Mouse (Mus musculus) heart, embryonic 10.5 days (tissue): Measurements from ENCODE around the gene Reck. TPM values are rescaled to one million over a fixed set of nuclear protein-coding genes. Genes with fewer than 3 reads are reported as not detected.

Experiments
- DNase-seq: peaks from one replicate; pipeline ENCODE4 v3.0.0-alpha.2; 2017; ENCODE audit warnings: low spot score
- H3K27ac ChIP-seq: fragments of 300-500 bp; sonication (generic); 2 replicates; pipeline ENCODE4 v1.5.1; 2016; ENCODE audit warnings: mild to moderate bottlenecking
- H3K27me3 ChIP-seq: fragments of 300-500 bp; sonication (generic); 2 replicates; pipeline ENCODE4 v1.6.1; 2016; ENCODE audit warnings: mild to moderate bottlenecking; ENCODE audit not compliant: poor library complexity, insufficient read depth, severe bottlenecking
- H3K36me3 ChIP-seq: fragments of 300-500 bp; sonication (generic); 2 replicates; pipeline ENCODE4 v1.6.1; 2016; ENCODE audit warnings: mild to moderate bottlenecking, moderate library complexity
- H3K4me1 ChIP-seq: fragments of 300-500 bp; sonication (generic); 2 replicates; pipeline ENCODE4 v1.6.1; 2016; ENCODE audit warnings: mild to moderate bottlenecking
- H3K4me3 ChIP-seq: fragments of 300-500 bp; sonication (generic); 2 replicates; pipeline ENCODE4 v1.5.1; 2016; ENCODE audit warnings: mild to moderate bottlenecking, moderate library complexity
- H3K9me3 ChIP-seq: fragments of 300-500 bp; sonication (generic); 2 replicates; pipeline ENCODE4 v1.6.1; 2016; ENCODE audit warnings: mild to moderate bottlenecking, moderate library complexity
- WGBS: fragments of 180-500 bp; shearing (Covaris S2); methylation state at CpG from one replicate; pipeline ENCODE4 v1.1.7; 2016; 5-methylcytosine and 5-hydroxymethylcytosine counted together
- polyA plus RNA-seq: library from polyadenylated mRNA; unstranded; fragments of >200 nt; fragmentation: Nextera tagmentation; extraction: Ambion mirVana; gene quantifications from 2 replicates; pipeline ENCODE4 v1.2.1, GENCODE M21; 2016

Reck gene
- polyA plus RNA-seq, 1 experiment from 2014 or later, result 17.4 TPM

GRCm38 (mm10) chr4:43925779-43926178, 50.4 kb downstream of the Reck start:
- H3K27ac ChIP-seq, result no peak overlapping the region
- WGBS, result 13% methylated on average over 3 of the region's 3 CpGs
- H3K27me3 ChIP-seq, result no peaks in the 10 kb centered on the region
- no peaks in the 10 kb centered on the region for H3K9me3 ChIP-seq
- no peak overlapping the region for H3K4me3 ChIP-seq
- peak; percentile 90 for DNase-seq
- no peaks in the 10 kb centered on the region for H3K4me1 ChIP-seq
- peaks cover 74% of the 10 kb centered on the region for H3K36me3 ChIP-seq

- Histone ChIP-seq H3K27me3 (no peaks in the 10 kb centered on the region), H3K4me3 (no peak overlapping the region), H3K27ac (no peak overlapping the region), H3K36me3 (peaks cover 88% of the 10 kb centered on the region), H3K9me3 (no peaks in the 10 kb centered on the region), H3K4me1 (0 out of 2 replicates have a peak, but pooled peaks cover 8% of the 10 kb centered on the region)
- WGBS, result 91% methylated on average over 3 of the region's 3 CpGs
- DNase-seq, result no peak
Observed at GRCm38 (mm10) chr4:43927826-43928225, 52.5 kb downstream of the Reck start.

GRCm38 (mm10) chr4:43931877-43932276, 56.5 kb downstream of the Reck start:
- H3K36me3 ChIP-seq, result peaks cover 84% of the 10 kb centered on the region
- H3K4me3 ChIP-seq, result no peak overlapping the region
- H3K9me3 ChIP-seq, result no peaks in the 10 kb centered on the region
- H3K4me1 ChIP-seq, result 0 out of 2 replicates have a peak, but pooled peaks cover 8% of the 10 kb centered on the region
- H3K27me3 ChIP-seq, result no peaks in the 10 kb centered on the region
- H3K27ac ChIP-seq, result no peak overlapping the region
- no peak for DNase-seq
- 66% methylated on average over 4 of the region's 4 CpGs for WGBS

- H3K36me3 ChIP-seq, result peaks cover 74% of the 10 kb centered on the region
Observed at GRCm38 (mm10) chr4:43936186-43936585, 60.9 kb downstream of the Reck start.

GRCm38 (mm10) chr4:43936749-43937674, 61.7 kb downstream of the Reck start:
- peaks cover 74% of the 10 kb centered on the region for H3K36me3 ChIP-seq
- WGBS, result 73% methylated on average over 14 of the region's 14 CpGs

More at GRCm38 (mm10) chr4:43936186-43936585, 60.9 kb downstream of the Reck start:
- DNase-seq, result no peak
- Histone ChIP-seq H3K9me3 (no peaks in the 10 kb centered on the region), H3K27me3 (no peaks in the 10 kb centered on the region), H3K4me1 (0 out of 2 replicates have a peak, but pooled peaks cover 6% of the 10 kb centered on the region), H3K4me3 (no peak overlapping the region), H3K27ac (no peak overlapping the region)
- 82% methylated on average over 4 of the region's 4 CpGs for WGBS

GRCm38 (mm10) chr4:43941315-43941714, 66.0 kb downstream of the Reck start:
- Histone ChIP-seq H3K4me3 (no peak overlapping the region), H3K9me3 (no peaks in the 10 kb centered on the region), H3K27me3 (no peaks in the 10 kb centered on the region), H3K27ac (no peak overlapping the region), H3K36me3 (peaks cover 75% of the 10 kb centered on the region), H3K4me1 (no peaks in the 10 kb centered on the region)
- no peak for DNase-seq
- 86% methylated on average over 5 of the region's 5 CpGs for WGBS

More at GRCm38 (mm10) chr4:43936749-43937674, 61.7 kb downstream of the Reck start:
- DNase-seq, result no peak
- H3K9me3 ChIP-seq, result no peaks in the 10 kb centered on the region
- no peaks in the 10 kb centered on the region for H3K27me3 ChIP-seq
- no peak overlapping the region for H3K27ac ChIP-seq
- no peaks in the 10 kb centered on the region for H3K4me1 ChIP-seq
- H3K4me3 ChIP-seq, result no peak overlapping the region

- Histone ChIP-seq H3K27me3 (no peaks in the 10 kb centered on the region), H3K4me1 (no peaks in the 10 kb centered on the region), H3K4me3 (no peak overlapping the region), H3K27ac (no peak overlapping the region), H3K9me3 (no peaks in the 10 kb centered on the region), H3K36me3 (peaks cover 72% of the 10 kb centered on the region)
- 87% methylated on average over 8 of the region's 8 CpGs for WGBS
- DNase-seq, result no peak
Observed at GRCm38 (mm10) chr4:43942421-43942820, 67.1 kb downstream of the Reck start.

GRCm38 (mm10) chr4:43947571-43947970, 72.2 kb downstream of the Reck start:
- no peak overlapping the region for H3K4me3 ChIP-seq
- no peaks in the 10 kb centered on the region for H3K4me1 ChIP-seq
- no peaks in the 10 kb centered on the region for H3K9me3 ChIP-seq
- no peaks in the 10 kb centered on the region for H3K27me3 ChIP-seq
- 92% methylated on average over 2 of the region's 2 CpGs for WGBS
- peaks cover 32% of the 10 kb centered on the region for H3K36me3 ChIP-seq
- no peak overlapping the region for H3K27ac ChIP-seq
- no peak for DNase-seq

GRCm38 (mm10) chr4:43957292-43957845, 82.0 kb downstream of the Reck start, which contains the start of gene Glipr2:
Gene Glipr2 (plus strand): TSS chr4:43957401.
- 0 out of 2 replicates have a peak, but pooled peaks cover 5% of the 10 kb centered on the region for H3K27me3 ChIP-seq
- peak; percentile 95 for DNase-seq
- H3K4me3 ChIP-seq, result peak within 1 kb of the TSS; percentile 88
- H3K36me3 ChIP-seq, result no peaks in the 10 kb centered on the region
- H3K9me3 ChIP-seq, result no peaks in the 10 kb centered on the region
- H3K4me1 ChIP-seq, result peaks cover 38% of the 10 kb centered on the region
- H3K27ac ChIP-seq, result peak within 1 kb of the TSS; percentile 95
- under 1% methylated on average over 45 of the region's 45 CpGs for WGBS

GRCm38 (mm10) chr4:43957846-43958461, 82.6 kb downstream of the Reck start:
- peaks cover 39% of the 10 kb centered on the region for H3K4me1 ChIP-seq
- H3K36me3 ChIP-seq, result no peaks in the 10 kb centered on the region
- peak; percentile 90 for DNase-seq
- H3K9me3 ChIP-seq, result no peaks in the 10 kb centered on the region
- 0 out of 2 replicates have a peak, but pooled peaks cover 5% of the 10 kb centered on the region for H3K27me3 ChIP-seq
- peak overlapping the region; percentile 95 for H3K27ac ChIP-seq
- under 1% methylated on average over 26 of the region's 26 CpGs for WGBS
- peak overlapping the region; percentile 88 for H3K4me3 ChIP-seq

GRCm38 (mm10) chr4:43959523-43960179, 84.3 kb downstream of the Reck start:
- H3K27me3 ChIP-seq, result 0 out of 2 replicates have a peak, but pooled peaks cover 5% of the 10 kb centered on the region
- DNase-seq, result no peak
- H3K27ac ChIP-seq, result peak overlapping the region; percentile 64
- H3K36me3 ChIP-seq, result no peaks in the 10 kb centered on the region
- no peaks in the 10 kb centered on the region for H3K9me3 ChIP-seq
- 53% methylated on average over 9 of the region's 9 CpGs for WGBS
- peak overlapping the region; percentile 31 for H3K4me3 ChIP-seq
- peaks cover 53% of the 10 kb centered on the region for H3K4me1 ChIP-seq

GRCm38 (mm10) chr4:43960207-43960606, 84.9 kb downstream of the Reck start:
- Histone ChIP-seq H3K4me1 (peaks cover 59% of the 10 kb centered on the region), H3K27me3 (0 out of 2 replicates have a peak, but pooled peaks cover 5% of the 10 kb centered on the region), H3K9me3 (no peaks in the 10 kb centered on the region), H3K27ac (peak overlapping the region; percentile 64; the same call in 1 of the 2 replicates), H3K36me3 (no peaks in the 10 kb centered on the region), H3K4me3 (0 out of 2 replicates have a peak overlapping the region, but pooled peaks have one; percentile 12)
- no peak for DNase-seq
- WGBS, result 62% methylated on average over 6 of the region's 6 CpGs
